Mouse (Mus musculus): ENCODE data around the gene Cir1. TPM values are rescaled to one million over a fixed set of nuclear protein-coding genes. Genes with fewer than 3 reads are reported as not detected.

Gene Cir1
- total RNA-seq, 4 experiments from 2014 or later: 11.8 to 18.4 (median 13.9) TPM

Other genes starting within 250 kb of the Cir1 start
- 10 to 100 TPM; 38.0 to 41.7 (median 40.7) TPM for gene Ola1, start 93.8 kb downstream of the Cir1 start, total RNA-seq (2022)
- gene Sp9, start 40.8 kb downstream of the Cir1 start, total RNA-seq (2022): not detected
- 10 to 100 TPM; 31.2 to 38.6 (median 32.3) TPM for gene Scrn3, start 100 bp downstream of the Cir1 start, total RNA-seq (2022)
- 10 to 100 TPM; 14.2 to 19.0 (median 14.4) TPM for gene Gpr155, start 73.9 kb upstream of the Cir1 start, total RNA-seq (2022)
- gene Wipf1, start 217.0 kb upstream of the Cir1 start, total RNA-seq (2022): 10 to 100 TPM; 11.5 to 14.6 (median 13.3) TPM